Mouse (Mus musculus) left cerebral cortex, adult 18-20 months (tissue): ENCODE measurements around the gene Elp4. TPM values are rescaled to one million over a fixed set of nuclear protein-coding genes. Genes with fewer than 3 reads are reported as not detected.

ENCODE experiments used
- DNase-seq, 2 experiments: peaks; one replicate each; pipeline ENCODE4 v3.0.0; 2021 to 2022; ENCODE audit warnings: low spot score in 2 of 2, mixed read lengths in 1 of 2
- total RNA-seq, 2 experiments: library from RNA; stranded (reverse); gene quantifications; 2 replicates each; pipeline ENCODE4 v1.2.3; 2021

The Elp4 gene
- total RNA-seq, 2 experiments from 2014 or later, result 18.5 to 22.5 TPM

DNA sequence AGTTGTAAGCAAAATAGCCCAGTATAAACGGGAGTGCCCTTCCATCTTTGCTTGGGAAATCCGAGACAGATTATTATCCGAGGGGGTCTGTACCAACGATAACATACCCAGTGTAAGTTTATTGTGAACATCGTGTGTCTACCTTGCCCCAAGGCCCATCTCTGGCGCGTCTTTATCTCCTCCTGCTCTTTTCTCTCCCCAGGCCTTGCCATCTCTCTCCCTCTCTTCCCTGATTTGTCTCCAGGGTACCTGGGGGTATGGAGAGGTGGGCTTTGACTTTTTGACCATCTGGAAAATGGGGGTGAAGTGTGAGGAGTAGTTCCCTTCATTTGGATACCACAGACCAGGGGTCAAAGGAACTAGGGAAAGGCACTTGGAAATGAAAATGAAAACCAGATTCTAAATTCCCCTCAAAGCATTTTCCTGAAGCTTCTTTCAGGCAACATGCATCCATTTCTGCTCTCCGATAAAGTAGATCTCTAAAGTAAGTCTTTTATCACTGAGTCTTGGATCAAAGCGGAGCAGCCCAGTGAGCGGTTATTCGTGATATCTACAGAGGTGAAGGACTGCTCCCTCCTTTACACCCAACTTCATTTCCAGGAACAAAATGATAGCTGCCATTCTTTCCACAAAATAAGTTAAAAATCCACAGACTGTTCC lies 219.2 kb downstream of the Elp4 start:
- no peak for DNase-seq

DNA sequence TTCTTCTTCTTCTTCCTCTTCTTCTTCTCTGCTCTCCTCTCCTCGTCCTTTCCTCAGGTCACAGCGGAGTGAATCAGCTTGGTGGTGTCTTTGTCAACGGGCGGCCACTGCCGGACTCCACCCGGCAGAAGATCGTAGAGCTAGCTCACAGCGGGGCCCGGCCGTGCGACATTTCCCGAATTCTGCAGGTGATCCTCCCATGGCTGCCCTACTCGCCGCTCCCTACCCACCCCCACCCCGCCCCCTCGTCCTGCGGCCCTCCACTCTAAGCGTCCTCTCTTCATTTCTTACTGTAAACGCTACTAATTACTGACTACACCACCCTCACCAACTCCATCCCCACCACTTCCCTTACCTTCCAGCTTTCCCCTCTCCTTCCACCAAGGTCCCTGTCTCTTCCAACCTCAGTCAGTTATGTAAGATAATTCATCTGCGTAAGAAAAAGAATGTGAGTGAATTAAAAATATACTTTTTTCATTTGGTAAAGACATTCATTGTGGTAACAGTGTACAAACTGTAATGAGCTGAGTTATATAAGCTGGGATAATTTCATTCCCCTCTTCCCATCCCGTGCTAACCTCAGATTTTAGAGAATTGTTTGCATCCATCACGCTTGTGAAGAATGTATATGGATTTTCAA lies 220.5 kb downstream of the Elp4 start:
- DNase-seq, result no peak

DNA sequence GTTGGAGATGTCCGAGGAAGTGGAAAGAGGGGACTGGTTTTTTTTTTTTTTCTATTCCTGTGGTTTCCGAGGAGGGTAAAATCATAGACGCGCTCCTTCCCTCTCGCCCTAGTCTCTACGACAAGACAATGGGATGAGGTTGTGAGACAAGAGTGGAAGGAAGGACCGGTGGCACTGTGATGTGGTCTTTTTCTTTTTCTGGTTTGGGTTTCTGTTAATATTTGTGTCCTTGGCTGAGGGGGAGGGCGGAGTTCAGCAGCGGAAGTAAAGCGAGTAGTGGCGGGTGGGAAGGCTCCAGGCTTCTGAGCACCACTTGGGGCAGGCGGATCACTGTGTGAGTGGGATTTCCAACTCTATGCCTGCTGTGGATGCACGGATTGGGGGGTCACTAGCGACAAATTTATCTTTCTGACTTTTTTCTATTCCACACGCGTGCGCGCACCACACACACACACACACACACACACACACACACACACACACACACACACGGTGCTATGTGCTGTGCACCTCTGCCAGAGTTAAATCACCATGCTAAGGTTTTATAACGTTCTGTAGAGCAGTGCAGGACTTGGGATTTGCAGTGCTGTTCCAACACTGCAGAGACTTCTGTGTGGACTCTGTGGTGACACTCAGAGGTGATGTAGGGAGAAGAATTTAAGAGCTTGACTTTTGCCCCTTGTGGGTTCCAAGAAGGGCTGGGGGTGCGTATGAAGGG lies 221.6 kb downstream of the Elp4 start:
- DNase-seq, result no peak

DNA sequence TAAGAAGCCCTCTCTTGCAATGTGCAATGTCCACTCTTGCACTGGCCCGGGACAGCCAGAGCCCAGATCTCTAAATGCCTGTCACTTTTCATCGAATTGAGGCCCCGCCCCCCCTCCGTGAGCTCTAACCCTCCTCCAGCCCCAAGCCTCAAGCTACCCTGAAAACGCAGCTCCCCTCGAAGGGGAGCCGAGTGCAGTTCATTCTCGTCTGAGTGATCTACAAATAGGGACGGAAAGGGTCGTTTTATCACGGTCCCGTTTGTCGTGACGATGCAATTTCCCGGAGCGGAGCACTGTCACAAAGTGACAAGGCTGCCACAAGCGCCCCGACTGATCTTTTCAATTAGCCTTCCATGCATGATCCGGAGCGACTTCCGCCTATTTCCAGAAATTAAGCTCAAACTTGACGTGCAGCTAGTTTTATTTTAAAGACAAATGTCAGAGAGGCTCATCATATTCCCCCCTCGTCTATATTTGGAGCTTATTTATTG lies 222.3 kb downstream of the Elp4 start:
- no peak for DNase-seq

DNA sequence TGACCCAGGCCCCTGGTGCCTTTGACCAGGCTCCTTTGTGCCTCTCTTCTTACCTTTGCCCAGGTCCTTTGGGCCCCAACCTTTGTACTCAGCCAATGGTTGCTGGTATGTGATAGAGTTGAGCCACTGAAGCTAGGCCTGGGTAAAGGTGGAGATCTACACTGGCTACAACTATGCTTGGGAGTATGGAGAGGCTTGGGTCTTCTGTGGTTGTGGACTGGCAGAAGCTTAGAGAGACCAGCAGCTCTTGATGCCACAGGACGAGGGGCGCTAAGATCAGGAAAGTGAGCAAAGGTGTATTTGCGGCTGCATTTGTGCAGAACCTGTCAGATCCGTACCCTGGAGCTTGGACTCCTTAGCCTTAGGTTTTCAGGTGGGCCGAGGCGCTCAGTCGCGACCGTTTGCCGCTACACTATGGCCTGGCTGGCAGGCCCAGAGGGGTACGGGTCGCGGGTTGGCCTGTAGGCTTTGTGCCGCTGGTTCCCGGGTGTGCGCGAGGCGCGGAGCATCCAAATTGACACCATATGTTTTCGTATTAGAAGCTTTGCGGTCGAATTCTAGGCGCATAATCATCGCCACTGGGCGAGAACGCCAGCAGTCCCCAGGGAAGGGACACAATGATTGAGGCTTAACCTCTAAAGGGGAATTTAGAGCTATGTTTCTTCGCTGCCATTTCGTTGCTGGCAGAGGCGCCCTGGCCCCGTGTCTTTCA lies 223.2 kb downstream of the Elp4 start:
- no peak for DNase-seq

DNA sequence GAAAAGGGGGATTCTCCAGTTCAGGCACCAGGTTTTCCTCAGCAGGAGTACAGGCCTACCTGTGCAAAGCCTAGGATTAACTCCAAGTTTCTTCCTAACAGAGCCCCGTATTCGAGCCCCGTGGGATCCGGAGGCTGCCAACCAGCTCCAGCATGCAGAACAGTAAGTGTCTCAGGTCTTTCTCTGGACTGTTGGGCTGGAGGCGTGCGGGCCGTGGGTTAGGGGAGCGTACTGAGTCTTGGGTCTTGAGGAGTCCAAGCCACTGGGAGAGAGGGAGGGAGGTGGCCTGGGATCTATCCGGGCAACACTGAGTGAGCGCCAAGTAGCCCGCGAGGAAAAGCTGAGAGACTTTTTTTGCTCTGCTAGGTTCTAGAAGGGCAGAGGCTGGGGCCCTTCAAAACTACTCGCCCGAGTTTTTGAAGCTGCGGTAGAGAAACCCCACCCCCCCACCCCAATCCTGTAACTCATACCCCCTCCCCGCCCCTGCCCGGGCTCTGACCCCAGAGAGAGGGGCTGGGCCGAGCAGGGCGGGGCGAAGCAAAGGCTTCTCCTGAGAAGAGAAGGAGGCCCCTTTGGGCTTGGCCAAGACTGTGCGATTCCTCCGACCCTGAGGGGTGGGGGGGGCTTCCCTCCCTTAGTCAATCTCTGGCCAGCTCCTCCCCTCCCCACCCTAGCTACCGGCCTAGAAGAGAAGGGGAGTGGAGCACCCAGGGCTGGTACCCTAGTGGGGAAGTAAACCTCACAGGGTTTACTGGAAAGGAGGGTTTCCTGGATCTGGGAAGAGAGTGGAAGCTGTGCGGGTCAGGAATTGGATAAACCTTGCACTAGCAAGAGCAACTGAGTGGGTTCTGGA lies 224.0 kb downstream of the Elp4 start:
- DNase-seq, result no peak

DNA sequence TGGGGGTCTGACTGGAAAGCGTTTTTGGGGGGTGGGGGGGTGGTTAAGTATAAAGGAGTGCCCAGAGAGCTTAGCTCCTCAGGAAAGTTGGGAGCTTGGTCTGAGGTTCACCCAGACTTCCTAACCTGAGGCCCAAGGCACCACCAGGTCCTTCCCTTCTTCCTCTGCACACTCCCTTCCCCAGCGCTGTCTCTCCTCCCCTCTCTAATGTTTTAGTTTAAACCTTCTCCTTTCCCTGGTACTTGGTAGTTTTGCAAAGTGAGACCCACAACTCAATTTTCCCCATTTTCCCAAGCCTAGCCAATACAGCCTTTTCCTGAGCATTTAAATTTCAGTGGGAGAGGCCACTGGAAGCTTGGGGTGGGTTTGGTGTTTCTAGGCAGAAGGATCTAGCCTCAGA lies 225.0 kb downstream of the Elp4 start:
- DNase-seq, result no peak

DNA sequence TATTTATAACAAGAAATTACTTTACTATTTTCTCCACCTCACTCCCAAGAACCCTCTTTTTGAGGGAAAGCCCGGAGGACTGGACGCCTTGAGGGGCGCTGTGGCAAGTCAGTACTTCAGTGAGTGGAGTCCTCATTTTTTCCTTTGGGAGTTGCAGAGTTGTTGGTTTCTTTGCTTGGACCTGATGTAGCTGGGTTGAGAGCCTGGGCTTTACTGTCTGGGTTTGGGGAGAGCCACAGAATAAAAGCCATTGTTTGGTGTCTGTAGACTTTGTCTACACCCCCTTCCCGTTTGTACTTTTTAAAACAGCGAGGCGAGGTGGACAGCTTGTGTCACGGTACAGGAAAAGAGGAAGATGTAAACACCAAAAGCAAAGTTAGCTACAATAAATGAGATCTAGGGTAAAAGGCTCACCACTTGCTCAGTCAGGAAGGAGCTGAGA lies 225.5 kb downstream of the Elp4 start:
- no peak for DNase-seq

DNA sequence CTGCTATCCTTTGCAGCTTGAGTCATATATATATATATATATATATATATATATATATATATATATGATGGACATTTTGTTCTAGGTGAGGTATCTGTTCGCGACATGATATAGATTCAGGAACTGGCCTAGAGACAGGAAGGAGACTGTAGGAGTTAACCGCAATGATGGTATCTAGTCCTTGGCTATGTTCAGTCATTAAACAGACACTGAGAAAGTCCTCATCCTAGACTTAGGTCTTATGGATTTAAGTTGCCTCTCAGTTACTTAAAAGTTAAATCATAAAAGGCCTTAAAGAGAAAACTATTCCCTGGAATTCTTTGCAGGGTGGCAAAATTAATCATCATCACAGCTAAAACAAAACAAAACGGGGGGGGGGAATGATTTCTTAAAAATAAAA lies 226.1 kb downstream of the Elp4 start:
- DNase-seq, result no peak

DNA sequence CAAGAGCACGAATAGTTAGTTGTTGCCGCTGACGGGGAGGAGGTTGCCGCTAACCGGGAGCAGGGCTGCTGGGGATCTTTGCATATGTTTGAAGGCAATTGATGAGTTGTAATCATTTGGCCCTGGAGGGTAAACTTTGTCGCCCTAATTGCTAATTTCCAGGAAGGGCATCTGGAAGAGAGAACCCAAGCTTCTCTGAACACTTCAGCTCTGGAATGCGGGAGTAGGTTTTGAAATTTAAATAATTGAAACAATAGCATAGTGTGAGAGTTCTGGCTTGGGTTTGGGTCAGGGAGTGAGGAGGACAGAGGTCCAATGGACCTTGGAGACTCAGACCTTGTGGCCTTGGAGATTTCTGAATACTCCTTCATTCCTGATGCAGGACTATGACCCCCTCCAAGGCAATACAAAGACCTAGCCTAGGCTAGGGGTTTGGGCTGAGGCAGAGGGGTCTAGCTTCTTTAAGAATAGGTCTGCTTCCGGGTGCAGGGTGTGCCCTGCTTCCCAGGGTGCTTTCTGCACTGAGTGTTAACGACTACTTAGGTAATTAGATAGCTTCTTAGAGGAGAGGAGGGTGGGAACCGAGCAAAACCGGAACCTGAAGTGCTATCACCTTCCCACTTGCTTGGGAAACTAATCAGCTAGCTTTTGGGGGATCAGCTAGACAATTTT lies 226.8 kb downstream of the Elp4 start:
- DNase-seq, result no peak

DNA sequence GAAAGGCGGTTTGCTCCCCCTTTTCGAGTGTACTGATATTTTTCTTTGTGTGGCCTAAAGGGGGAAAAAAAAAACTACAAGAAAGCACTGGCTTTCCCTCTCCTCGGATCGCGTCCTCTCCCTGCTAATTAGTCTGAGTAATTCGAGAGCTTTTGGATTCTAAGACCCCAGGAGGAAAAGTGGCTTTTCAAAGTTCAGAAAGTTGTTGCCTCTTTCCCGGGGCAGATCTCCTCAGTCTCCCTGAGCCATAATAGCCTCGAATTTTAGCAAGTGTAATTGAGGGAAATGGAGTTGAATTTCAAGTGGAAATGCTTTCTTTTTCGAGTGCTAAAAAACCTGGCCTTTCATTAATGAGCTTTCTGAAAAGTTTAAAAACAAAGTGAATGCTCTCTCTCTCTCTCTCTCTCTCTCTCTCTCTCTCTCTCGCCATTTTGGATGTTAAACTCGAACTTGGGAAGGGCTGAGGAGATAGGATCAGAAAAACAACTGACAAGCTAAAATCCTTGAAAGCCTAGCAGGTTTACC lies 227.4 kb downstream of the Elp4 start:
- no peak for DNase-seq

DNA sequence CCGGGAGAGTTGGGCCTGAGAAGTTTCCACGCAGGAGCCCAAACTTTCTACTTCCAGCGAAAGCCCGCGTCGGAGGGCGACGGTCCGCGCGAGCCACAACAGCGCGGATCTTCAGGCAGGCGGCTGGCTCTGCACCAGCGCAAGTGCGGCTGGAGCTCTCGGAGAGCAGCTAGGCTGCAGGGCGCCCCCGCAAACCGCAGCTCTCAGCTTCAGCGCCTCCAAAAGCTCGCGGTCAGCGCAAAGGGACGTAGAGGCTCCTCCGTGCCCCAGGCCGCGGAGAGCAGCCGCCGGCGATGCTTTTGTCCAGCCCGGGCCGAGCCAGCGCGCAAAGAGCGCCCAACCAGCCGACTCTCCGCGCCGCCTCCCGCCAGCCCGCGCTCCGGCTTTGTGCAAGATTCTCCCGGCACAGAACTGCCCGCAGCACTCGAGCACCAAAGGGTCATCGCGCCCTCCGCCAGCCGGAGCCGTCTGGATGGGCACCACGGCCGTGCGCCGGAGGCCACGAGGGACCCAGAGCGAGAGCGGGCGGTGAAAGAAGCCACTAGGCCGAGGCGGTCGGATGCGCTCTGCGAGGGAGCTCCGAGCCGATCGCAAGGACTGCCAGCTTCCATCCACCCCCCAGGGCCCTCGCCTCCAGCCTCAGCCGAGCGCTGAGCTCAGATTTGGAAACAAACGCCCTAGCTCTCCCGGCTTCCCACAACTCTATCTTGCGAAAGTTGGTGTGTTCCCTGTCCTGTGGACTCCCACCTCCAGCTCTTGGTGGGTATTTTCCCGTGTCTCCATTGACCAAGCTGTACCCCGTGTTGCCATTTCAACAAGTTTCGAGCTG lies 228.1 kb downstream of the Elp4 start:
- peak; percentile 40 to 53 for DNase-seq

DNA sequence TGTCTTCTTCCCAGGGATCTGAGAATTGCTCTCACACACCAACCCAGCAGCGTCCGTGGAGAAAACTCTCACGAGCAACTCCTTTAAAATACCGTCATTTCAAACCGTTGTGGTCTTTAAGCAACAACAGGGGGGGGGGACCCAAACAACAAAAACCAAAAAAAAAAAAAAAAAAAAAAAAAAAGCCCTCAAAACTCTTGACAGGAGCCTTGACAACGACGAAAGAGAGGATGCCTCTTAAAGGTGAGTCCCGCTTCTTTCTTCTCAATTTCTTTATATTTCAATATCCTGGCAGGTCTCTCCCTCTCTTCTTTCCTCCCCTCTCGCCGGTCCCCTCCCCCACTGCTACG lies 228.7 kb downstream of the Elp4 start:
- no peak for DNase-seq

DNA sequence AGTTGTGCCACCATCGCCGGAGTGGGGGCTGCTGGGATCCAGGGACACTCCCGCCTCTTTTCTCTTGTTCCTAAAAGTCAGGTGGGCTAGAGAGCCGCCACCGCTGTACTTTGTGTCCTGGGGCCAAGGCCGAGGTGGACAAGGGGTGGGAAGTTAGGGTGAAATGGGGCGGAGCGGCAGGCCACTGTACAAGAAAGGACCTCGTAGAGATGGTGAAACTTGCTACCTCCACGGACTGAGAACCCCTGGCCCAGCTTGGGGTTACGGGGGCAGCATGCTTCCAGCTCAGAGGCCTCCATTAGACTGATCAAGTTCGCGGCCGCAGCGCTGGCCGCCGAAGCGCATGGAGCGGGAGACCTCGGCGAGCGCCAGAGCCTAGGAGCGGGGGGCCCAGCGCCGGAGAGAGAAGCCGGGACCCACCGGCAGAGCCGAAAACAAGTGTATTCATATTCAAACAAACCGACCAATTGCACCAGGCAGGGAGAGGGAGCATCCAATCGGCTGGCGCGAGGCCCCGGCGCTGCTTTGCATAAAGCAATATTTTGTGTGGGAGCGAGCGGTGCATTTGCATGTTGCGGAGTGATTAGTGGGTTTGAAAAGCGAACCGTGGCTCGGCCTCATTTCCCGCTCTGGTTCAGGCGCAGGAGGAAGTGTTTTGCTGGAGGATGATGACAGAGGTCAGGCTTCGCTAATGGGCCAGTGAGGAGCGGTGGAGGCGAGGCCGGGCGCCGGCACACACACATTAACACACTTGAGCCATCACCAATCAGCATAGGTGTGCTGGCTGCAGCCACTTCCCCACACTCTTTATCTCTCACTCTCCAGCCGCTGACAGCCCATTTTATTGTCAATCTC lies 229.3 kb downstream of the Elp4 start:
- DNase-seq, result peak; percentile 50 to 65

DNA sequence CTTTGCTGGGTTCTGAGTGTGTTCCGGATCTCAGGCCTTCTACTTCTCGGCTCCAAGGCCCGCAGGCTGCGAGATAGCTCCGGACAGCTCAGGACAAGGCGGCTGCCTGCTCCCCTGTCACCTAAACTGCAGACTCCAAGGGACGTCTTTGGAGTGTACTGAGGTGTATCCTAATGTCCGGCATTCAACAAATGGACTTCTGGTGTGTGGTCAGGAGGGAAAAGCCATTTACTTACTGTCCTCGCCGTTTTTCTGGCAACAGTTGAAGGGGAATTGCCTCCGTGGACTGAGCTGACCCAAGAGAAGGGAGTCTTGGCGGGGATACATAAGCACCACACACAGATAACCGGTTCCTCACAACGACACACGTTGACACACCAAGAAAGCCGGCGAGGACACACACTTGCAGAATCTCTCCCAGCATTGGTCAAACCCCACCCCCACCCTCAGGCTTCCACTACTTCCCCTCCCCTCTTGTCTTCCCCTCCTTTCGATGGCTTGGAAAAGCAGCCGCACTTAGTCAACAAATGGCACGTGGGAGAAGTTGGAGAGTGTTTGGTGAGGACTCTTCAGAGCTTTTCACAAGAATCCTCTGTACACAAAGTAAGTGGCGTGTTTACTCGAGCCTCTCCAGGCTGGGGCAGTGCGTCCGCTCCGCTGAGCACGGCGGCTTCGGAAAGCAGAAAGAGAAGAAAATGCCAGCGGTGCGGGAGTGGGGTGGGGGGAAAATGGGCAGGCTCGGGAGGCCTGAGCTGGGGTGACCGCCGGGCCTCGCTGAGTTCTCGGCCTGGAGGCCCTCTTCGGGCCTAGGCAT lies 230.1 kb downstream of the Elp4 start:
- no peak for DNase-seq

DNA sequence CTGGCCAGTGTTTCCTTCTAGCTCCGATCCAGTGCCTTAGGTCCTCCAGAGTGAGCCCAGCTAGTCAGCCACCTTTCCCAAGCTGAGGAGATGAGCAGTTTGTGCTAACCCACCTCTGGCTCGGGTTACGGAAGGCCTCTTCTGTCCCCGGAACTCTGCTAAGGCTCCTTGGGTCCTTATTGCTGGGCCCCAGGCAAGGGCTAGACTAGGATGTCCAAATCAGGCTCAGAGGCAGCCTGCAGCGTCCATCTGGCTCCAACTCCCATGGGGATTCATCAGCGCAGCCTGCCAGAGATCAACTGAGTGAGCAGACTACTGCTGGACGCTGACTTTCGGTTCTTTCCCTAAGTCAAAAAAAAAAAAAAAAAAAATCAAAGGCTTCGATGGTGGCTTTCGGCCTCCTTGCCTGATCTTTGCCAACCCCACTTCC lies 230.7 kb downstream of the Elp4 start:
- DNase-seq, result no peak

DNA sequence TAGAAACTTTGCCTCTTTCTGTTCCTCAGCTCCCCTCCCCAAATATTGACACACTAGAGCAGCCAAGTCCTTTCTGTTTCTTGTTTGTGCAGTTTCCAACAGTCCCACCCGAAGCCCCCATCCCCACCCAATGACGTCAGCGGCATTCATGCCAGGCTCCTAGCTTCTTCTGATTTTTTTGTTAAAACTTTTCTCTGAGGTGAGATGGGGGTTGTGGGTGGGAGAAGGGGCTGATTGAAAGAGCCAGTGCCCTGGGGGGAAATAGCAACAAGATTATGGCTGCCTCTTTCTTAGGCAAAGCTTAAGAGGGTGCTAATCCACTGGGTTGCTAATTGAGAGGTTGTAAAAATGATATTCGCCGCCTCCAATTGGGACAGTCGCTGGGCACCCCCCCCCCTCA lies 231.3 kb downstream of the Elp4 start:
- DNase-seq, result no peak
